Mouse (Mus musculus) cerebellum, adult 18-20 months (tissue): ENCODE measurements around the gene Nprl3.
A peak's percentile ranks its signal among the peaks of the same experiment; 100 is the strongest.

ENCODE experiments used
- DNase-seq, 2 experiments: peaks; one replicate each; pipeline ENCODE4 v3.0.0; 2021

Gene Nprl3

DNA sequence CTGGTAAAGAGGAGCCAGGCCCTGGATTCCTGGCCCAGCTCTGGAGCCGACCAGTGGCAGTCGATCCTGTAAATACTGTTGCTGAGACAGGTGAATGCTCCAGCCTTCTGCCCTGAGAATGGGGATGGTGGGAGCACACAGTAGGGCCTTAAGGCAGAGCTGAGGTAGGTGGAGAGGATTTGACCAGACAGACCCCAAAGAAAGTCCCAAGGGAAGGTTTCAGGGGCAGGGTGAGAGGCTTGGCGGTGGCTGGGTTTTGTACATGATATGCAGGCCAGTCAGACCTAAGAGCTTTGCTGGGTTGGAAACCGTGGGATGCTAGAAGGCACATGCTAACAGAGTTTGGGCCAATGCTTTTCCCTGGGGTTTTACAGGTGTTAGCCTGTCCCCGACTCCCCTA, 72.9 kb downstream of the Nprl3 start:
- DNase-seq = no peak

DNA sequence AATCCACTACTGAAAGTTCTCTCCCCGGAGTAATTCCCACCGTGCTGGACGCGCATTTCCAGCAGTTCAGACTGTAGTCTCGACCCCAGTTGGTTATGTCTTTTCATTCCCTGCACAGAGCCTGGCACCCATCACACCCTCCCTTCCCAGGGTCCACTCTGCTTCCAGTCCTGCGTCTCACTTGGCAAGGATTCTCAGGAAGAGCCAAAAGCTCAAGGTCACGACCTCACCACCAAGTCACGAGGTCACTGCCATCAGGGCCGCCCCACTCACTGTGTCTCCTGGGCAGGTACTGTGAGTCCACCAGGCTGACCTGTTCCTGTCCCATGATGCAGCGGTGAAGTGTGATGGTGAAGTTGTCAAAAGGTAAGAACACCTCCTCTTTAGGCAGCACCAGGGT, 73.4 kb downstream of the Nprl3 start:
- DNase-seq = no peak

DNA sequence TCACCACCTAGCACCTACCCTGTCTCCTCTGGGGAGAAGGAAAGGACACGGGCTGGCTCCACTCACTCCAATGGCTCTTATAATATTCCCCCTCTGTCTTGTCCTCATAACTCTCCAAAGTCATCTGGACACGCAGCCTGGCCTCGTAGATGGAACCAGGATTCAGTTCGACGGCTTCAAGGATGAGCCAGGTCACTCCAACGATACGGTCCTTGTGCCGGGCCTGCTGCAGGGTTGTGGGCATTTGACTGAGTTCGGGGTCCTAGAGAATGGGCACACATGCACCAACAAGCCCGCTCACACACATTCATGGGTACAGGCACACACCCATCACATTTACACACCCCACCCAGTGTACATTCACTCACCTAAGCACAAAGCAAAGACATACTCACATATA, 74.4 kb downstream of the Nprl3 start:
- no peak for DNase-seq

DNA sequence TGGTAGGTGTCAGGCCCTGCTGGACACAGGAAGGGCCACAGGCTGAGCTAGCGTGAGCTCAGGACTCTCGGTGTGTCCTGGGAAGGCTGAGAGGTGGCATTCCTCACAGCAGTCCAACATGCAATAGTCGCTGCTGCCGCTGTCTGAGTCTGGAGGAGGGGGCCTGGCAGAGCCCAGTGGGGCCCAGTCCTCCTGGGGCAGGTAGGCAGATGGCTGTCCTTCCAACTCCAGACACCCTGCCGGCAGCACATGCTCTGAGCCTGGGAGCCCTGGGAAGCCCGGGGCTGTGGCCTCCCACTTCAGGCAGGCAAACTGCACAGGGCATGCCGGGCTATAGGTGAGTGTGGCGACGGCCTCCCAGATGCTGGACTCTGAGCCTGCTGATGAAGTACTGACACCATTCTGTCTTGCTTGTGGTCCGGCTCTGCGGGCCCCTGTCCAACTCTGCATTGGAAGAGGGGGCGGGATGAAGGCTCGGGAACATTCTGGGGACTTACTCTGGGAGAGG, 76.8 kb downstream of the Nprl3 start:
- peak; percentile 21 to 41 for DNase-seq

DNA sequence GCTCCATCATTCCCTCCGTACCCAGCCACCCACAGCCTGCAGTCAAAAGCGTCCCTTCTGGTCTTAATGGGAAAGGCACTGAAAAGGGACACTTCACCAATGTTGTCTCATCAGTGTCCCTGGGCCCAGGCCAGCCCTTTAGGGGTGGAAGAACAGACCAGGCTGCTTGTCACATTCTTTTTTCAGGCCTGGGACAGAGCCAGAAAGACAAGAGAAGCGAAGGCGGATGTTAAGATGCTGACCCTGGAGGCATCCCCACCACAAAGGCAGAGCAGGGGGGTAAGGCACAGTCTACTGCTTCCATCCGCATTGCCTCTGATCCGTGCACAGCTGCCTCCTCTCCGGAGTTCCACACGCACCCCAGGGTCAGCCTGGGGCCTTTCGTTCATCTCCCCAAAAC, 77.4 kb downstream of the Nprl3 start:
- no peak for DNase-seq

DNA sequence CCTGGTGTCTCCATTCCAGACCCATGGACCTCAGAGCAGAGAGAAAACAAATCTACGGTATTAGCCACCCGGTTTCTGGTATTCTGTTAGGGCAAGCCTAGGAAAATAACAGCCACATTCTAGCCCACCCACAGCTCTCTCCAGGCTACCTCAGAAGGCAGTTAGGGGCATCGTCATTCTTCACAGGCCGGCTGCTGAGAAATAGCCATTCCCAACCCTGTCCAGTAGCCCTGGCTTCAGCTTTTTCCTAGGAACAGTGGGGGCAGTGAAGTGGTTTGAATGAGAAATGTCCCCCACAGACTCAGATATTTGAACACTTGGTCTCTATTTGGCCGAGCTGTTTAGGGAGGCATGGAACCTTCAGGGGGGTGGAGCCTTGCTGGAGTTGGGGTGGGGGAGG, 78.1 kb downstream of the Nprl3 start:
- DNase-seq = no peak

DNA sequence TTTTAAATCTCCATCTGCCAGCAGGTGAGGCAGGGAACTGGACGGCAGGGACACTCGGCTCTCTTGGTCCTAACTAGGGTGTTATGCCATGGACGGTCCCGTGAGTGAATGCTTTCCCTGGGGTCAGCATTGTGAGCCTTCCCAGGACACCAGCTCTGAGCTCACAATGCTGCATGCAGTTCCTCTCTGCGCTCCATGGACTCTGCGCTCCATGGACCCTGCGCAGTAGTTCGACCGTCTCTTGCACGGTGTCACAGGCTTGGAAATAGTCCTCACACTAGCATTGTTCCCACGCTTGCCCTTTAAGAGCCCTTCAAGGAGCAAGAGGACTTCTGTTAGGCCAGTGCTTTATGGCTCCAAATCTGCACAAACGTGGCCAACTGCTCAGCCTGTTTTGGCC, 78.6 kb downstream of the Nprl3 start:
- no peak for DNase-seq

DNA sequence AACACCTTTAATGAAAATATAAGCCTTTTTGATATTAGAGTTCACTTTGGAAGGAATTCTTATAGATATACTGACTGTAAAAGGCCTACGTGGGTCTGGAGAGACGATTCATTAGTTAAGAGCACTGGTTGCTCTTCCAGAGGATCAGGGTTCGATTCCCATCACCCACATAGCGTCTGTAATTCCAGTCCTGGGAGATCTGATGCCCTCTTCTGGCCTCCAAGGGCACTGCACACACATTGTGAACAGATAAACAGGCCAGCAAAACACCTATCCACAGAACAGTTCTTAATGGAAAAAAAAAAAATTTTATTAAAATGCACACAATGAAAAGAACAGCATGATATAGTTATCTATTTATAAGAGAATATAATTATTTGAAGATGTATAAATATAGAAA, 80.3 kb downstream of the Nprl3 start:
- no peak for DNase-seq

DNA sequence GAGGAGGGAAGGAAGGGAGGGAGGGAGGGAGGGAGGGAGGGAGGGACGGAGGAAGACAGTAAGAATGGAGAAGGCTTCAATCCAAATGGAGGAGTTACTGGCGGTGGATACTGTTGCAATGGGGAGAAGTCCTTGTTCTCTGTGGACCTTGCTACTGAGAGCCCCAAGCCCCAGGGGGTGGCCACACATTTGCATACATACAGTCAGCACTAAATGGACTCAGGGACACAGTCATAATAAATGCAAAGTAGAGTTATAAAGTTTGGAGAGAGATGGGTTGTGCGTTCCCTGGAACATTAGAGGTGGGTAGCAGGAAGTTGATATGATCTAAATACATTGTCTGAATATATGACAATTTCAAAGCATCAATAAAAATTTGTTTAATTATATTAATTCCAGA, 81.5 kb downstream of the Nprl3 start:
- DNase-seq = no peak

DNA sequence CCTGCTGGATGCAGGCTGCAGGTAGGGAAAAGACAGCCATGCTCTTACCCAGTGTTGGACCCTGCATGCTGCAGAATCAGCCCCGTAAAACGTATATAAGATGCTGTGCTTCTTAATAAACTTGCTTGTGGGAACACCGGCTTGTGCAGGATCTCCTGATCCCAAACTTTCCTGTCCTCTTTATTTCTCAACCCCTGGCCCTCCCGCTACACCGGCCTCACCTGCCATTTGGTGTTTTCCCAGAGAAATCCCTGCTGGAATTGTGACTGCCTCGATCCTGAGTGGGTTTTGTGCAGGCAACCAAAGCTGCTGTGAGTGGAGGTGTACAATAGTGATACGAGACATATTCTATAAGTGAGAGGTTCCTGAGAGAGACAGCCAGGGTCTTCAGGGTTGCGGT, 83.0 kb downstream of the Nprl3 start:
- DNase-seq = no peak

DNA sequence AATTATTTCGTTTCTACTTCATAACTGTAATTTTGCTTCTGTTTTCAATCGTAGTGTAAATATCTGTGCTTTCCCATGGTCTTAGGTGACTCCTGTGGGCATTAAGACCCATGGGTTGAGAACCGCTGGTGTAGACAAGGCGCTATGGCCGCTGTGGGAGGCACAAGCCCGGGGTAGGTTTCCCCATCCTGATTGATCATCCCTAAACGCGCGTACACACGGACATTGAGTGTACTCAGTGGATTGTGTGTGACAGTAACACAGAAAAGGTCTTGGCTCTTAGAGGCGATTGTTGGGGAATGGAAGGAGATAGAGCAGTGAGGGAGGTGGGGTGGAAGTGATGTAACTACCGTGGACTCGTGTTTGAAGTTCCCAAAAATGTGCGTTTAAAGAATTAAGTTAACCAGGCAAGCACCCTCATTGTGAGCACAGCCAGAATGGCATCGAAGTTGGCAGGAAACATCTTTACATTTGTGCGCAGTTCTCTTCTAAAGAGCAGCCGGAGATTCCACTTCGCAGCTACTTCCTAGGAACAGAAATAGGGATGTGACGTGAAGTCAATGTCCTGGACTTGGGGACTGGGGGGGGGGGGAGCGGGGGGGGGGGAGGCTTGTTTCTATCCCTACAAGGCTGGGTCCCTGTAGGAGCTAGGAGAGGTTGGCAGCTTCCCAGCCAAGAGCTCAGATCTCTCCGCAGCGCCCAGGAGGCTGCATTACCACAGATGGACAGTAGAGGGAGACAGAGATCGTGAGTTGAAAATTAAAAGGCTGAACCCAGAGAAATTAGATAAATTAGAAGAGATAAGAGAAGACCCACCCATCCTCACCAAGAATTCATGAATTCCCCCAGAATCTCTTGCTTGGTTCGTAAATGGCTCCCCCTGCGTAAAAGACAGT, 85.3 kb downstream of the Nprl3 start:
- DNase-seq = peak; percentile 84 to 93

DNA sequence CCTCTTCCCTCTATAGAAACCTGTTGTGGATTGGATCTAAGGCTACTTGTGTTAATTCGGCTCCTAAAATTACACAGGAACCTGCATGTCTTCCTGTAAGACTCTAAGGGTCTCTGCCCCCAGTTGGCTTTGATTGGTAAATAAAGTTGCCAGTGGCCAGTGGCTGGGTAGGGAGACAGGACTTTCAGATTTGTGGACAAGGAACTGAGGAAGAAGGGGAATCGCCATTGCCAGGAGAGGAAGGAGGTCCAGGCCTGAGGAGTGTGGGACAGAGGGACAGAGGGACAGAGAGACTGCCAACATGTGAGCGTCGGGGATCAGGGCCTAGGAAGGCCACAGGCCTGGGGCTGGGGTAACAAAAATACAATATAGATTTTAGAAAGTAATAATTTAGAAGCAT, 86.3 kb downstream of the Nprl3 start:
- DNase-seq = no peak

DNA sequence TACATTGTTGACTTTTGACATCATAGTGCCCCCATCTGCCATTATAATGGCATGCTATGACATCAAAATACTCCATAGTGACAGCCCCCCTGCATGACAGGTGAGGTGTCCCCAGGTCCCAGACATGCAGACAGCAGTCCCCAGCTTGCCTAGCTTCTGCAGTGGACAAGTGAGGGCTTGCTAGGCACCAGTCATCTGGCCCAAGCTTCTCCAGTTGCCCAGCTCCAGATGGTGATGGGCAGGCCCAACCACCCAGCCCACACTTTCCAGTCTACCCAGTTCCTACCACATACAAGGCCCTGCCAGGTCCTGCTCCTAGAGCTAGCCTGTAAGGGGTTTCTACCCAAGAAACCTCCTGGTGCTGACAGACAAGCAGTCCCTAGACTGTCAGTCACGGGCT, 89.0 kb downstream of the Nprl3 start:
- no peak for DNase-seq
